Mouse (Mus musculus) layer of hippocampus, postnatal 36 days (tissue): ENCODE results near the gene Tex37. TPM values are rescaled to one million over a fixed set of nuclear protein-coding genes. Genes with fewer than 3 reads are reported as not detected.

Experiments used
- DNase-seq, 2 experiments: peaks; one replicate each; pipeline ENCODE4 v3.0.0; 2022
- total RNA-seq, 2 experiments: library from RNA; stranded (reverse); gene quantifications; 2 replicates each; pipeline ENCODE4 v1.2.3; 2021

Gene Tex37
- total RNA-seq, 2 experiments from 2014 or later: not detected

- peak; percentile 66 to 73 for DNase-seq
These were observed 37.9 kb downstream of the Tex37 start for GRCm38 (mm10) chr6:70880714-70881304.

DNA sequence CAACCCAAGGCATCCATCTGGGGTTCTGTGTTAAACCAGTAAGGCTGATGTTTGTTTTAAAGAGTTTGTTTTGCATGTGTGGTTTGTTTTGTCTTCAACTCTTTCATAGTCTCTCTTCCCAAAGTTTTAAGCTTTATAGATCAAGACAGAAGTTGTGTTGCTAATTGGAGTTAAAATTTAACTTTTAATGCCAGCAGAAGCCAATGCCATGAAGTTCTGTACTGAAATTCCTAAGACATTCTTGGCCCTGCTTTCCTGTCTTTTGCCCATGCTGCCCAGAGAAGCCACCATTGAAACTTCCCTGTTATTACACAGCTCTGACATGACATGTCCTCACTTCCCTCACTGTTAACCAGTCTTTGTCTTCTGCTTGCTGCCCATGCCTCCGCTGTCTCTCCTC lies 43.7 kb downstream of the Tex37 start:
- DNase-seq: no peak

GRCm38 (mm10) chr6:70874035-70874775 lies 44.5 kb downstream of the Tex37 start:
- DNase-seq: no peak

GRCm38 (mm10) chr6:70872570-70872969 lies 46.2 kb downstream of the Tex37 start:
- DNase-seq: no peak

GRCm38 (mm10) chr6:70872128-70872527 lies 46.6 kb downstream of the Tex37 start:
- peak; percentile 32 to 42 for DNase-seq

DNA sequence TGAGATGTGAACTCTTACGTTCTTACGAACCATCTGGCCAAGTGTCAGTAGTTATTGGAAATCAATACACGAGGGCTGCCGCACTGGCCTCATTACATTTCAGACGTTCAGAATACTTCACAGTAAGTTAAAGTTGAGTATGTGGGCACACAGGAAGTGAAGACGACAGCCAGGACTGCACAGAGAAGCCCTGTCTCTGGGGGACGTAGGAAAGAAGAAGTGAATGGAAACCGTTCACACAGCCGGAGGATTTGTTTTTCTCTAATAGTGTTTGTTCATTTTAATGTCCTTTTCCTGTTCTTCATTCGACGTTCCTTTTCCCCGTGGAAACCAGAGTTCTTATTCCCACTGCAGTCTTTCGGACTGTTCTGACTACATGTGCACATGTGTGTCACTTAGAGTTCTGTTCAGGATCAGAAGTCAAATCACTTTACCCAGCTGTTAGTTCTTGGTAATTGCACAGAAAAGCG lies 47.2 kb downstream of the Tex37 start:
- DNase-seq: no peak

DNA sequence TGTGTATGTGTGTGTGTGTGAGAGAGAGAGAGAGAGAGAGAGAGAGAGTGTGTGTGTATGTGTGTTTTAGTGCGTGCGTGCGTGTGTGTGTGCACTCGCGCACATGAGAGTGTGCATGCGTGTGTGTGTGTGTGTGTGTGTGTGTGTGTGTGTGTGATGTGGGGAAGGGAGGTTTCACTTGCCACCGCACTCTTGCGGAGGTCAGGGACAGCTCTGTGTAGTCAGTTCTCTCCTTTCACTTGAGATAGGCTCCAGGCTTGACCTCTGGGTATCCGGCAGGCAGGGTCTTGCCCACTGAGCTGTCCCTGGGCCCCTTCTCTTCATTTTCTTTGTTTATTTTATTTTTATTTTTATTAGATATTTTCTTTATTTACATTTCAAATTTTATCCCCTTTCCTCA lies 51.4 kb downstream of the Tex37 start:
- no peak for DNase-seq

GRCm38 (mm10) chr6:70866761-70867160 lies 52.0 kb downstream of the Tex37 start:
- DNase-seq: no peak

DNA sequence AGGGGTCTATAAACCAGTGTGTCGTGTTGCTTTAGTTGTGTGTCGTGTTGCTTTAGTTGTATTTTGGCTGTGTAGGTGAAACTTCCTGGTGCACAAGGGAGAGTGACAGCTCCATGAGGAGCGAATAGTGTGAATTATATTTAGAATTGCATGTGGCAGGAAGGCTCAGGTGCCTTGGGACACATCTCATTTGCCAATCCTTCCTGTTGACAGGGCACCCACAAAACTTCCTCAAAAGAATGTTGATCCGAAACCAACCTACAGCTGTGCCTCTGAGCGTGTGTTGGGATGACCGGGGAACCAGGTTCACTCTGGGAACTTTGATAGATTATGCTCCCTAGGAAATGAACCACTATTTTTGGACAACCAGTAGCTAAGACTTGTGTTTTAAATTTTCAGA lies 54.4 kb downstream of the Tex37 start:
- no peak for DNase-seq

Other genes with a start within 250 kb of the Tex37 start
- gene Rpia, start 126.7 kb downstream of the Tex37 start, total RNA-seq: 10 to 100 TPM; 11.7 to 13.0 TPM
- 10 to 100 TPM; 22.0 to 24.8 TPM for gene Eif2ak3, start 74.4 kb downstream of the Tex37 start, total RNA-seq
- gene Foxi3, start 37.6 kb upstream of the Tex37 start, total RNA-seq: not detected
- 1 to 10 TPM; 3.1 to 3.7 TPM for gene Thnsl2, start 225.5 kb upstream of the Tex37 start, total RNA-seq